Mouse (Mus musculus) small intestine, adult 2 months (tissue): ENCODE measurements around the gene Nme3.

ENCODE experiments used
- CTCF ChIP-seq: fragments of 200-500 bp; IDR thresholded peaks from 2 replicates; pipeline ENCODE4 v1.5.1; 2012; ENCODE audit warnings: low read depth, mild to moderate bottlenecking, control low read depth, inconsistent platforms, low read length, moderate library complexity, mixed read lengths; ENCODE audit not compliant: insufficient replicate concordance, insufficient read length; ENCODE audit errors: extremely low read depth
- POLR2A ChIP-seq: fragments of 200-500 bp; IDR thresholded peaks from 2 replicates; pipeline ENCODE4 v1.6.1; 2012; ENCODE audit warnings: low read depth, mild to moderate bottlenecking, control low read depth, inconsistent platforms, low read length, moderate library complexity

GRCm38 (mm10) chr17:24902124-24902523 lies 5.8 kb downstream of the Nme3 start:
- no peak for TF ChIP-seq POLR2A
- TF ChIP-seq CTCF = no peak
